Mouse (Mus musculus) small intestine, adult 2 months (tissue): ENCODE measurements around the gene Pknox2.

Experiments used
- CTCF ChIP-seq: fragments of 200-500 bp; IDR thresholded peaks from 2 replicates; pipeline ENCODE4 v1.5.1; 2012; ENCODE audit warnings: low read depth, mild to moderate bottlenecking, control low read depth, inconsistent platforms, low read length, moderate library complexity, mixed read lengths; ENCODE audit not compliant: insufficient replicate concordance, insufficient read length; ENCODE audit errors: extremely low read depth
- POLR2A ChIP-seq: fragments of 200-500 bp; IDR thresholded peaks from 2 replicates; pipeline ENCODE4 v1.6.1; 2012; ENCODE audit warnings: low read depth, mild to moderate bottlenecking, control low read depth, inconsistent platforms, low read length, moderate library complexity

DNA sequence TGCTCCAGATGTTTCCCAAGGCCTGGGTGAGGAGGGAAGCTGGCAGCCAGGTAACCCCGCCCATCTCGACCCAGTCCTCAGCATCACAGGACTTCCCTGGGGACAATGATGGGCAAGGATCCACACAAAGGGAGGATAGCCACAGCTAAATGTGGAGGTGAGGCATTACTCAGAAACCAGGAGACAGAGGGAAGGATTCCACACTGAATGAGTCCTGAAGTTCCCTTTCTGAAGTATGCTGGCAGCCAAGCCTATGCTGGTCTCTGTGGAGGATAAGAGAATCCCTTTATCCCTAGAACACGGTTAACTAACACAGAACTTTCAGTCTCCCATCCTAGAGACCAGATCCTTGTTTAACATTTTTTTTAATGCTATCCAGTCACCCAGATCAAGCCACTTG, 40.8 kb upstream of the Pknox2 start:
- TF ChIP-seq CTCF (no peak), POLR2A (no peak)
